Mouse (Mus musculus) heart, adult 8-10 months (tissue): Measurements from ENCODE around the gene Cd38. TPM values are rescaled to one million over a fixed set of nuclear protein-coding genes. Genes with fewer than 3 reads are reported as not detected.

Experiments used
- DNase-seq: peaks from one replicate; pipeline ENCODE4 v3.0.0; 2022; ENCODE audit warnings: low spot score
- total RNA-seq, 4 experiments: library from RNA; stranded (reverse); gene quantifications; 2 replicates each; pipeline ENCODE4 v1.2.4; 2022

The Cd38 gene
- total RNA-seq, 4 experiments from 2014 or later = 5.8 to 9.5 (median 6.5) TPM

DNA sequence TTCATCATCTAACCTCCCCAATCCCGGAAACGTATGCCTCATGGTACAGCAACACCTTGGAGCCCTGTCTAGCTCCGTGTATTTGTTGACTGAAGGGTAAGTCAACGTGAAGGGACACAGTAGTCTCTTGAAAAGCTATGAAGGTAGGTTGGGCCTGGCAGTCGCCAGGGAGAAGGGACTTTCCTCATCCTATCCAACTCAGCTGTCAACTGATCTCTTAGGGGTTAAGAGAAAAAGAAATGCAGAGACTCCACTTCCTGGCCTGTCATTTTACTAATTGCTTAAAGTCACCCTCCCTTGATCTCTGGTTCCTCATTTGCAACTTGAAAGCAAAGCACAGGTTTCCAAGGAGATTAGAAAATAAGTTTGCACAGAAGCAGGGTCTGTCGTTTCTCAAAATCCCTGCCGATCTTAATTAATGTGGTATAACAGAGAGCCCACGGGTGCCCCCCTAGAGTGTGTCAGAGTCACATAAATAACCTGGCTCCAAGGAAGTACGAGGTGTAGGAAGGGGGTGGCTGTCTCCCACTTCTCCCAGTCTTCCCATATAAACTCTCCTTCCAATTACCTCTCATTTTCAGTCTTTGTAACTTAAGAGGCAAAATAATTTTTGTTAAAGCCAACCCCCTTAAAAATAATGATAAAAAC lies 79.1 kb downstream of the Cd38 start:
- DNase-seq = no peak

- peak; percentile 3 for DNase-seq
Measured at GRCm38 (mm10) chr5:43948111-43948743, 79.9 kb downstream of the Cd38 start.

DNA sequence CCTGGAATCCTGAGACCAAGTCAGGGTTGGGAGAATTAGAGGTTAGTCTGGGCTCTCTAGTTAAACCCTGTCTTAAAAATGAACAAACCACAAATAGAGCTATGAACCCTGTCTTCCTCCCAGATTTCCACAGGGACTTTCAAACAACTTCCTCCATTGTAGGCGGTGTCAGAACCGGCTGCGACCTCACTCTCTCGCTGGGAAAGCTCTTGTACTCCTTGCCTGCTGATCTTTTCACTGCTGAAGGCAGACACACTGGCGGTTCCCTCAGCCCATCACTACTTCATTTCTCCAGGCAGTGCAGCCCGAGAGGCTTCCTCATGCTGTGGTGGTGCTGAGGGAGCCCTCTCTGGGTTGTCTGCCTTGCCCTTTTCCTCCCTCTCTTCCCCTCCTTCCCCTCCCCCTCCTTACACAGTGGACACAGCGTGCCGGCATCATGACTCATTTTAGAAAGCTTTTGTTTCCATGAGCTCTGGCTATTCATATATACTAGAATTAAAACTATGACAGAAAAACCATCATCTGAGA lies 80.5 kb downstream of the Cd38 start:
- peak; percentile 33 for DNase-seq

DNA sequence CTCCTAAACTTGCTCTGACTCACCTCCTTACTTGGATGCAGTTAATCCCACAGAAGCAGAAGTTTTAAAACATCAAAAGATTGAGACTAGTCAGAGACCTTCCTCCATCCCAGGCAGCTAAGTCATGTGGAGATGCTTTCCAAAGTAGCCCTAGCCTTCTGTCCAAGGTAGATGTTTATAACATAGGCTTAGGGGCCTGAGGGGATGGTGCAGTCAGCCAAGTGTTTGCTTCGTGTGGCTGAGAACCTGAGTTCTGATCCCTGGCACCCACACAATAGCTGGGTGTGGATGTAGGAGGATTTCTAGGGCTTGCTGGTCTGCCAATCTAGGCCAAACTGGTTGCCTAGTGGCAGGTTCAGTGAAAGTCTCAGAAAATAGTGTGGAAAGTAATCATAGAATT lies 84.9 kb downstream of the Cd38 start:
- DNase-seq = no peak

- DNase-seq = no peak
Measured at GRCm38 (mm10) chr5:43959884-43960440, 91.6 kb downstream of the Cd38 start.

GRCm38 (mm10) chr5:43961056-43961455 lies 92.7 kb downstream of the Cd38 start:
- DNase-seq = no peak

Other genes with a start within 250 kb of the Cd38 start
- 10 to 100 TPM in 2 of 4 experiments, 1 to 10 TPM in 2; 6.8 to 10.3 (median 8.7) TPM for gene Cc2d2a, start 206.2 kb upstream of the Cd38 start, total RNA-seq
- gene Bst1, start 49.7 kb upstream of the Cd38 start, total RNA-seq = 1 to 10 TPM; 1.7 to 3.6 (median 2.3) TPM
- 10 to 100 TPM; 36.4 to 43.2 (median 38.0) TPM for gene Fbxl5, start 46.9 kb upstream of the Cd38 start, total RNA-seq
- 1 to 10 TPM; 7.8 to 9.7 (median 8.4) TPM for gene Gm7879, start 44.6 kb downstream of the Cd38 start, total RNA-seq
- gene Fgfbp1, start 113.2 kb downstream of the Cd38 start, total RNA-seq = under 1 TPM in 3 of 4 experiments, not detected in 1; 0.22 to 0.28 (median 0.22) TPM
- 10 to 100 TPM in 2 of 4 experiments, 1 to 10 TPM in 2; 7.3 to 10.9 (median 9.0) TPM for gene Prom1, start 233.5 kb downstream of the Cd38 start, total RNA-seq